Mouse (Mus musculus): ENCODE results near the gene Inca1.

Inca1 gene

DNA sequence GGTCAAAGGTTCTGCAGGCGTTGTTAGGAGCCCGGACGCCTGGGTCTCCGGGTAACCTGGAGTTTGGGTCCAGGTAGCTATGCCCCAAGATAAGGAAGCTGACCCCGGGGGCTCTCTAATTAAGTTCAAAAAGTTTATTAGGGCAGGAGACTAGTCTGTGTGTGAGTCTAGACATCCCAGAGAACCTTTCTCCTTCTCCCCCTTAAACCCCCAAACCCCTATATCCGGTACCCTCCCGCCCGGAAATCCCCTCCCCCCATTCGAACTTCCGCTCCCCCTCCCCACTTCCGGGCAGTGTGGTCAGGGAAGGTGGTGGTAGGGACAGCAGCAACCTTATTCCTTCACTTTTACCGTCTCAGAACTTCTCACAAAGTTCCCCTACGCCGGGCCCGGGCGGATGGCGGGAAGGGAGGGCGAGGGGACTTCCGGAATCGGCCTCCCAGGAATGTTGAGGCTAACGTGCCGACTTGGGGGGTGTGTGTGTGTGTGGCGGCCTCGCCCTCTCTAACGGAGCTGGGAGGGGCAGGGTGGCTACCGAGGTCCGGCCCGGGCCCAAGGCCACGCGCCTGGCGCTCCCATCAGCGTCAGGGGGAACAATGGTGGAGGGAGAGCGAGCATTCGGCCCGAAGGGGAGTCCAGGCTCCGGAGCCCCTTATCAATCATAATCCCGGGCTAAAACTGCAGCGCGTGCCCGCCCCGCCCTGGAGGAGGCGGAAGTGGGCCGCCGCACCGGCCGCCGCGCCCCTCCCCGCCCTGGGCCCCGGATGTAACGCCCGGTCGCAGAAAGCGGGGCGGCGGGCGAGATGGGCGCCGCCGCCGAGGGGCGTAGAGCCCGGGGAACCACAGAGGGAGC is 46.4 kb downstream of the Inca1 start:
- DNase-seq (ENCODE audit: extremely low spot score, low spot score): peak; percentile 84

DNA sequence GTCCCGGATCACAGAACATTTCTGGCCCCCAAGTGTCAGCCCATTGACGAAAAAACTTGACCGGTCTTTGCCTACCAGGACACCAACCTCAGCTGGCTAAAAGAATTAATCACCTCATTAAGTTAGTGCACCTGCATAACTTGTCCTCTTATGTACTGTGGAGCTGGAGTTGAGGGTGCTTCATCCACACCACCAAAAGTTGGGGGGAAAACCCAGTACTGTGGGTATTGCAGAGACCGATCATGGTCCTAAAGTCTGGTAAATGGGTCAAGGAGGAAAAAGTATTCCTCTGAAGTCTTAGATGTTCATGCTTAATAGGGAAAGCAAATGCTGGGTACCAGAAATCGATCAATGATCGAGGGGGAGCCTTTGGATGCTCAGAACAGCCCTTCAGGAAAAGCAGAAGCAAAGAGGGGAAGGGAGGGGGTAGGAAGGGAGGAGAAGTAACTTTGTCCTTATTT is 47.0 kb downstream of the Inca1 start:
- DNase-seq (ENCODE audit: extremely low spot score, low spot score): no peak

DNA sequence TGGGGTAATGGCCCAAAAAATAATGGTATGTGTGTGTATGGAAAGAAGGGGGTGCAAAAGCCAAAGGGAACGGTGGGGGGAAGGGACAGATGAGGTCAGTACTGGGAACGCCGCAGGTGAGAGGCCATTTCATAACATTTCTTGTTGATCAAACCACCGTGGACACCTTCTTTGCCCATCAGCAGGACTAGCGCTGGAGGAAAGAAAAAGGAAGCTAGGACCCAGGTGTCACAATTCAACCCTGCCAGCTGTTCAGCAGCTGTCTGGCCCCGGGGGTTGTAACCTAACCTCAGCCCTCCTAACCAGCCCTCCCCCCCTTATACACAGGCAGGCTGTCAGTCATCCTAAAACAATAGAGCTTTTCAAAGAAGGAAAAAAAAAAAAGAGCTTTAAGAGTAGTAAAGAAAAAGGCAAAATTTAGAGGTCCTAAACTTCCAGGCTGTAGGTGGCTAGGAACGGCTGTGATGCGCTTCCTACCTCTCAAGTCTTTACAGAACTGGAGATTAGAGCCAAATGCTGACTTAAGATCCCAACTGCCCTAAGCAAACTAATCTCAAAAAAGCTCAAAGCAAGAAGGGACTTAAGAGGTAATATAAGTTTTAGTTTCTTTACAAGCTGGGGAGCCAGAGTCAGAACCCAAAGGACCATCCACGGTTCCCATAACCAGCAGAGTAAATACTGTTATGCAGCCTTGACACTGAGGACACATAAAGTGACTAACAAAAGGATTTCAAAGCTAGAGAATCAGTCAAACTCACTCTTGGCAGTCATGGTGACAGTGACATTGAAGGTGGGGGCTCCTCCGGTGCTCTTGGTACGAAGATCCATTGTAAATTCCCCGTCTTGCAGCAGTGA is 47.7 kb downstream of the Inca1 start:
- no peak for DNase-seq (ENCODE audit: extremely low spot score, low spot score)

DNA sequence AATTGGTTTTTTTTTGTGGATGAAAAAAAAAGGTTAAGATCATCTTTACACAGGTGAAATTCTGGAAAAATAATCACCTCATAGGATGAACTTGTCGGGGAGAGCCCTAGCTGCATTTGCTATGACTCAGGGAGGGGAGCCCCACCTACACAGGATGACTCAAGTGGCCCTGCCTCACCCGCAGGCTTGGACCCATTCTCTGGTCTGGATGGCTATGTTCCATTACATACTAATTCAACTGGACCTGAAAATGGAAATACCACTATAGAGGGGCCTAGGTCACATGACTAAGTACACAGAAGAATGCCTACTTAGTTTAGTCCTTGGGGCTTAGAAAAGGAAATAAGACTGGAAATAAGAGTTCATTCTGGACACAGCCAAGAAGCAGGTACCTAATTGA is 48.6 kb downstream of the Inca1 start:
- DNase-seq (ENCODE audit: extremely low spot score, low spot score): no peak

DNA sequence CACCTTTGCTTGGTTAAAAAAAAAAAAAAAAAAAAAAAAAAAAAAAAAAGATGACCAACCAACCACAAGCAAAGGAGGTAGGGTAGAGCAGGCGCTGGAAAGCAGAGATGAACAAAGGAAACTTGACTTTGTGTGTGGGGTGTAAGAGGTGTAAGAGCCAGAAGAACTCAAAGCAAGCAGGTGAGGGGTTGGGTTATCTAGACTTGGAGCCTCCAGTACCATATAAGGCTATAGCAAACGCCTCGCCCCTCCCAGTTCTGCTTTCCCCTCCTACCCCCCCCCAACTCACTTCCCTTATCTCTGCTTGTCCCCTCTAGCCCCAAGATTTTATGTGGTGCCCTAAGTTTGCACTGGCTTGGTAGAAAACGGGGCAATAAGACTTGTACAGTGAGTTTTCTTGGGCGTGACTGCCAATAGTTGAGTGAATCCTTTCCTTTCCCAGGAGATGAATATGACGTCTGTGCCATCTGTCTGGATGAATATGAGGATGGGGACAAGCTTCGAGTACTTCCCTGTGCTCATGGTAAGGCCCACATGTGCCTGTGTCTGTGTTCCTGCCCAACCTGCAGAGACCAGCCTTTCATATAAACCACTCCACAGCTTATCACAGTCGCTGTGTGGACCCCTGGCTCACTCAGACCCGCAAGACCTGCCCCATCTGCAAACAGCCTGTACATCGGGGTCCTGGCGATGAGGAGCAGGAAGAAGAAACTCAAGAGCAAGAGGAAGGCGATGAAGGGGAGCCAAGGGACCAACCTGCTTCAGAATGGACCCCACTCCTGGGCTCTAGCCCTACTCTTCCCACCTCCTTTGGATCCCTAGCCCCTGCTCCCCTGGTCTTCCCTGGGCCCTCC is 49.4 kb downstream of the Inca1 start:
- no peak for DNase-seq (ENCODE audit: extremely low spot score, low spot score)

DNA sequence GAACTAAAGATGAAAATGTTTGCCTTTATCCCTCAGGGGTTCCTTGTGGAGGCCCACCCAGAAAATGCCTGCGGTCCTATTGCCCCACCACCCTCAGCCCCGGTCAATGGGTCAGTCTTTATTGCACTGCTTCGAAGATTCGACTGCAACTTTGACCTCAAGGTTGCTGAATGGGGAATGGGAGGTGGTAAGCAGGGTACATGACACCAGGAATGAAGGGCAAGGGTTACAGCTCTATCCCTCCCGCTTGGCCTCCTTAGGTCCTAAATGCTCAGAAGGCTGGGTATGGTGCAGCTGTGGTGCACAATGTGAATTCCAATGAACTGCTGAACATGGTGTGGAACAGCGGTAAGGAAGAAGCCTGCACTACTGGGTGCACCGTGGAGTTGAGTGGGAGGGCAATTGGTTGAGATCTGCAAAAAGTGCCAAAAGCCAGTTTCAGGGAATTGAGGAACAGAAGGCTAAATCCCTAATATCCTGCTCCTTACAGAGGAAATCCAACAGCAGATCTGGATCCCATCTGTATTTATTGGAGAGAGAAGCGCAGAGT is 50.7 kb downstream of the Inca1 start:
- no peak for DNase-seq (ENCODE audit: extremely low spot score, low spot score)

DNA sequence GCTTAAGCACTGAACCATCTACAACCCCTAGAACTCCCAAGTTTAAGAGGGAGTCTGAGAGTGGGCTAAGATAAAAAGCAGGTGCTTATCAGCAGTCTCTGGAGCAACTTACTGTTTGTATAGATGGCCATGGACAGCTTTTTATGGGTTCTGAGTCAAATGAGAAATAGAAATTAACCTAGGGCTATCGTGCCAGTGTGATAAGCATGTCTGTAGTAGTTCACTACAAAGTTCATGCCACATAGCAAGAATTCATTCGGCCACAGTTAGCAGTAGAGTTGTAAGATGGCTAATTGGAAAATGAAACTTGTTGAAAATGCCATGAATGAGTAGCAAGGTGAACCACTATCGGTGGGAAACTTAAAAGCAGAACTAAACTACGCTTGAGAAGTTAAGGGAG is 51.4 kb downstream of the Inca1 start:
- no peak for DNase-seq (ENCODE audit: extremely low spot score, low spot score)

DNA sequence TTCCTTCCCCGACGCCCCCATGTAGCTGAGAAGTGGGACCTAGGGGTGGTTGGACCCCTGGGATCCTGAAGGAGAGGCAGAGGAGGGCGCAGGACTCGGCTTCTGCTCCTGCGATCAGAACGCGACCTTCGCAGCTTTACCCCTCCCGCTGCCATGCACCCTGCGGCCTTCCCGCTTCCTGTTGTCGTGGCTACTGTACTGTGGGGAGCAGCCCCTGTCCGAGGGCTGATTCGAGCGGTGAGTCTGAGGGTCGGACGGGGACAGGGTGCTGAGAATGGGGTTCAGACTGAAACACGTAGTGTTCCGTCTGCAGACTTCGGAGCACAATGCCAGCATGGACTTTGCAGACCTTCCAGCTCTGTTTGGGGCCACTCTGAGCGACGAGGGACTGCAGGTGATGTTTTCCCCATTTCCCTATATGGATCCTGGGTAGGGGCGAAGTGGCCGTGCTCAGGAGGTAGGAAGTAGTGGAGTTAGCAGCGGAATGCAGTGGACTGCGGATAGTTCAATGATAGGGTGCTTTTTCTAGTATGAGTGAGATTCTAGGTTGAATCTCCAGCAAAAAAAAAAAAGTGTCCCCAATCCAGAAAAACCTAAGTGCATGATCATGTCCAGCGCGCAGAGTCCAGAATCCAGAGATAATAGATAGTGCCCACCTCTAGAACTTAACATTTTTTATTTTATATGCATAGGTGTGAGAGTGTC is 52.1 kb downstream of the Inca1 start:
- no peak for DNase-seq (ENCODE audit: extremely low spot score, low spot score)

DNA sequence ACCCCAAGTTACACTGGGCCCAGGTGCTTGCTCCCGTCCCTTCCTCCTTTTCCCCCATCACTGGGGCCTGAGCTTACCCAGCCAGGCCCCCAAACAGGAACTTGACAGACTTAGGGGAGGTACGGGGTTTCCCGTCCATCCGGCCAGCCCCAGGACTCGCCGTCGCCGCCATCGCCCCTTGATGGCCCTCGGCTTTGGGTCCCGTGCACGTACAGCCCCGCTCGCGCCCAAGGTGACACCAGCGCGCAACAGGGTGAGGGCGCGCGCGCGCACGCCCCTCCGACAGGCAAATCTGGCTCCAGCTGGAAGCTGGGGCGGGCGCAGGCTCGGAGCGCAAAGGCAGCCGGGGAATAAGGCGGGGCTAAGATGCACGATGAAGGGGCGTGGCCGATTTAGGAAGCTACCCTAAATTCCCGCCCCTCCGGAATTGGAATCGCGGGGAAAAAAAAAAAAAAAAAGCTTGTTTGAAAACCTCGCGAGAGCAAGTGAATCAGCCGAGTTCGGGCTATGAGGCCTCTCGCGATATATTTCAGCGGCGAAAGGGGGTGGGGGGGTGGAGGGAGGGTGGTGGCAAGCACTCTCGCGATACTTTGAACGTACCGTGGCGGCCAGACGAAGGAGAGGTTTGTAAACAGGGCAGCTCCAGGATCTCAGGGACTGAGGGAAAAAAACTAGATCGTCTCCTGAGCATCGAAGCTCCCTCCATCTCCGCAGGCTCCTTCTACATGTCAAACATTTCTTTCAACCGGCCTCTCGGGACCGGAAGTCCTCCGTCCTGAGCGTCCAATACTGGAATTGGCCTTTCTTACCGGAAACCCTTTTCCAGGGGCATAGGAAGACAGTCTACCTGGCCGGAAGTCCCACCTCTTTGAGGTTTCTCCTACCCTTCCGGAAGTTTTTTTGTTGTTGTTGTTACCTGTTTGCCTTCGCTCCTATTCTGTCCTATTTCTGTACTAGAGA is 53.0 kb downstream of the Inca1 start, which contains the start of the genes Rnf167 and Slc25a11:
Gene Rnf167, plus strand, starts transcription at position 545 of the 960 bp plus-strand sequence.
Gene Slc25a11, minus strand, starts transcription at position 789 of the 960 bp plus-strand sequence.
- DNase-seq (ENCODE audit: extremely low spot score, low spot score): peak; percentile 95

DNA sequence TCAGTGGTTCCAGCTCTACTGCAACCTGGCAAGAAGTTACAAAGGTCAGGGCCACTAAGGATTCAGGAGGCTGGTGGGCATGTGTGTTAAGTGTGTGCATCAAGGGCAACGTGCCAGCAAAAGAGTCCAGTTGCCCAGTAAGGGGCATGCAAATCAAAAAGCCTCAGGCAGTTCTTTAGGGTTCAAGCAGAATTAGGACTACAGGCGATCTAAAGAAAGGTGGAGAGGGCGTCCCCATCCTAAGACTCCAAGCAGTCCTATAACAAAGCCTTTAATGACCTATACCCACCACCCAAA is 53.7 kb downstream of the Inca1 start:
- DNase-seq (ENCODE audit: extremely low spot score, low spot score): no peak

DNA sequence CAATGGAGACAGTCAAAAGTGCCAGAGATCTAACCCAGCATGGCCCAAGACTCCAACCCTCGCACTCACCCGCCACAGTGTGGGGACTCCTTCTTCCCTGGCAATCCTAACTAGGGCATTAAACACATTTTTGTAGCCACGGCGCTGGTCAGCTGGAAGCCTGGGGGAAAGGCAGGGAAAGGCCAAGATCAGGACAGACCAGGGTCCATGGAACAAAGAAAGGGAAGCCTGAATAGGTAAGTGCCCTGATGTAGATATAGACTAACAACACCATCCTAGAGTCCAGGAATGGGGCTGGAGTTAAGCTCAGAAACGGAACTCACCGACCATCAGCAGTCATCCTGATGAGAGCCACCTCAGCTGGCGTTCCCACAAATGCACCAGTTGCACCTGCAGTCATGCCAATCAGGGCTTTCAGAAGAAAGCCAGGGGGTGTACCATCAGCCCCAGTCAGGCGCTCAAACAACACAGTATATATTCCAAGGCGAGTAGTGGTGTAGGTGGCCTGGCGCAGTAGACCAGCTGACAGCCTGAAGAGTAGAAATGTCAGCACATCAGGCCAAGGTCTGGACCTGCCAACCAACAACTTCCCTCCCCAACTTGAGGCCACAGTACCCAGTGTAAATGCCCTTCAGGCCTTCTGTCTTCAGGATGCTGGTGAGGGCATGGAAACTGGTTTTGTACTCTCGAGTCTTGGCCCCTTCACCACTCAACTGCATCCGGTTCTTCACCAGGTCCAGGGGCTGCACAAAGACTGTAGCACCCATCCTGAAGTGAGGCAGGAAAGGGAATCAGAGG is 54.3 kb downstream of the Inca1 start:
- DNase-seq (ENCODE audit: extremely low spot score, low spot score): no peak

DNA sequence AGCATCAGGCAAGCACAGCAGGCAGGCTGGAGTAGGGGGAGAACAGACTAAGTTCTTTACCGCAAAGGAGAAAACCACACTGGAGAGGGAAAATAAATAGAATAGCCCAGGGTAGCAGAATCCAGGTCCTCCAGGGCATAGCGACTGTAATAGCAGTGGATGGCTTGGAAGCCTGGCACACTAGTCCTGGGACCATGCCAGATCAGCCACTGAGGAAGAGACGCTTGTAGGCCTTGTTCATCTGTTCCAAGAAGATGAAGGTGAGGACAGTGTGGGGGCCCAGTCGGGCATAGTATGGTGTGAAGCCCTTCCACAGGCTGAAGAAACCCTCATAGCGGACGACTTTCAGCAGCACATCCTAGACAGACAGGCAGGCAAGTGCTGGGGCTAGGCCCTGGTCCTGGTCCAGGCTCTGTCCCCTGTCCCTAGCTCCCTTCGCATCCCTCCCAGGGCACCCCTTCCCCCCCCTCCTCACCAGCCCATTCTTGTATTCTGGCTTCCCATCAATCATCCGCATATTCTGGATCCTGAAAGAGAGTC is 55.3 kb downstream of the Inca1 start:
- no peak for DNase-seq (ENCODE audit: extremely low spot score, low spot score)

DNA sequence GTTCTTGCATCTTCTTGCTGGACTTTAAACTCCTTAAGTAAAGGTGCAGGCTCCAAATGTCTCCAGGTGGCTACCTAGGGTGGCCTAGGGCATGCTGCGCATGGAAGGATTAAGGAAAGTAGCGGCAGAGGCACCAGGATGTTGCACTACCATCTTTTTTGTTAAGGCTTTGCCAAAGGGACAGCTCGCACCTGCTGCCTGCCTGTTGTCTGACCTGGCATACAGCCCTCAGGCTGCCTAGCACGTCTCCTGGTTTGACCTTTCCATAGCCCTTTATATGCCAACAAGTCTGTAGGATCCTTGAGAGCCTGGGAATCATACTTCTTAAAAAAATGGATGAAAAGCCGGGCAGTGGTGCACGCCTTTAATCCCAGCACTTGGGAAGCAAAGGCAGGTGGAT is 56.9 kb downstream of the Inca1 start:
- no peak for DNase-seq (ENCODE audit: extremely low spot score, low spot score)

DNA sequence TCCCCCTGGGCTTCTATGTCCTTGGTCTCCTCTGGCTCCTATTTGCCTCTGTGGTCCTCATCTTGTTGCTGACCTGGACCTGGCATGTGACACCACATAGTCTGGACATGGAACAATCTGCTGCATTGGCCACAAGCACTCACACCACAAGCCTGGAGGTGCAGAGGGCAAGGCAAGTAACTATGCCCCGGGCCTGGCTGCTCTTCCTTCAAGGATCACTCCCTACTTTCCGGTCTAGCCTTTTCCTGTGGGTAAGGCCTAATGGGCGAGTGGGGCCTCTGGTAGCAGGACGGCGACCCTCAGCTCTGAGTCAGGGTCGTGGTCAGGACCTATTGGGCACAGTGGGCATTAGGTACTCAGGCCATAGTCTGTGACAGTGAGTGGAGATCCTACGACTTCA is 58.7 kb downstream of the Inca1 start:
- no peak for DNase-seq (ENCODE audit: extremely low spot score, low spot score)

DNA sequence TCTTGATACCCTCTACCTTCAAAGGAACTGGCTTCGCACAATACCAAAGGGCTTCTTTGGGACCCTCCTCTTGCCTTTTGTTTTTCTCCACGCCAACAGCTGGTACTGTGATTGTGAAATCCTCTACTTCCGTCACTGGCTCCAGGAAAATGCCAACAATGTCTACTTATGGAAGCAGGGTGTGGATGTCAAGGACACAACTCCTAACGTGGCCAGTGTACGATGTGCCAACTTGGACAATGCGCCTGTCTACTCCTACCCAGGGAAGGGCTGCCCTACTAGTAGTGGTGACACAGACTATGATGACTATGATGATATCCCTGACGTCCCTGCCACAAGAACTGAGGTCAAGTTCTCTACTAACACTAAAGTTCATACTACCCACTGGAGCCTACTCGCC is 60.0 kb downstream of the Inca1 start:
- DNase-seq (ENCODE audit: extremely low spot score, low spot score): no peak

DNA sequence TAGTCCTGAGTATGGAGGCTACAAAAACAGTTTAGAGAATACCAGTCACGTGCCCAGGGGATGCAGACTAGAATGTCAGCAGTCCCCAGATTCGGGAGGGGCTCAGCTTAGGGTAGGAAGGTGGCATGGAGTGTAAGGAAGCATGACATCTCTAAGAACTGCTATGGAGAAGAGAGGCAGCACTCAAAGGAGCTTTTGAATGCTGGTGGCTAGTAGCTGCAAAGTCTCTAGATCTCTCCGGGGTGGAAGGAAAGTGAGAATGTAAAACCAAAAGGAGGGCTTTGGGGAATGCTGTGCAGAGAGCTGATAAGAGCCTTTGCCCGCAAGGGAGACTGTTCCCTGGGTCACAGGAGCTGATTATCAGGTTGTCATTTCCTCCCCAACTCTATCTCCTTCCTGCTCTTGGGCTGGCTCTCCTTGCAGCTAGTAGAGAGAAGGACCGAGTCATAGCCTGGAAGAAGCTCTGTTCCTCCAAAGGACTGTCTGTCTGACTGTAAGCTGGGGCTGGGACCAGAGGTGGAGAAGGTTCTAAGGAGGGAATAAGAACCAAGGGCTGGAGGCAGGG is 61.2 kb downstream of the Inca1 start, which contains the start of gene Gp1ba:
Gene Gp1ba, plus strand, starts transcription at position 409 of the 565 bp plus-strand sequence.
- DNase-seq (ENCODE audit: extremely low spot score, low spot score): no peak
